Mouse (Mus musculus) embryo, embryonic 11 days (tissue): Measurements from ENCODE around the gene Tnfrsf18.
A peak's percentile ranks its signal among the peaks of the same experiment; 100 is the strongest.

ENCODE experiments used
- DNase-seq: peaks from one replicate; pipeline ENCODE4 v3.0.0-alpha.2; 2015

The Tnfrsf18 gene

GRCm38 (mm10) chr4:156026013-156026412 is at the start of gene Tnfrsf18:
TSS of gene Tnfrsf18 (plus strand) at chr4:156026164.
- DNase-seq, result no peak

GRCm38 (mm10) chr4:155981436-155982082 is 44.4 kb upstream of the Tnfrsf18 start:
- DNase-seq, result no peak

- DNase-seq, result no peak
Observed at GRCm38 (mm10) chr4:155983788-155984187, 42.2 kb upstream of the Tnfrsf18 start.

GRCm38 (mm10) chr4:155991211-155991907 is 34.6 kb upstream of the Tnfrsf18 start:
- DNase-seq, result no peak

- DNase-seq, result no peak
Observed at GRCm38 (mm10) chr4:155991908-155992230, 34.1 kb upstream of the Tnfrsf18 start.

- DNase-seq, result peak; percentile 90
Observed at GRCm38 (mm10) chr4:155992241-155992905, 33.6 kb upstream of the Tnfrsf18 start, which contains the start of the genes B3galt6 and Sdf4. TSS of gene B3galt6 (minus strand) at chr4:155992649. TSS of gene Sdf4 (plus strand) at chr4:155992872.

GRCm38 (mm10) chr4:155992906-155993547 is 32.9 kb upstream of the Tnfrsf18 start:
- peak; percentile 98 for DNase-seq

GRCm38 (mm10) chr4:155993606-155994005 is 32.4 kb upstream of the Tnfrsf18 start:
- DNase-seq, result no peak

GRCm38 (mm10) chr4:156004109-156004508 is 21.9 kb upstream of the Tnfrsf18 start:
- no peak for DNase-seq

GRCm38 (mm10) chr4:156008369-156008768 is 17.6 kb upstream of the Tnfrsf18 start:
- DNase-seq, result no peak

- no peak for DNase-seq
Observed at GRCm38 (mm10) chr4:156013637-156014036, 12.3 kb upstream of the Tnfrsf18 start, which contains the start of gene Tnfrsf4. TSS of gene Tnfrsf4 (plus strand) at chr4:156013843.

GRCm38 (mm10) chr4:156014436-156014835 is 11.5 kb upstream of the Tnfrsf18 start:
- no peak for DNase-seq

GRCm38 (mm10) chr4:156019771-156020170 is 6.2 kb upstream of the Tnfrsf18 start:
- no peak for DNase-seq

- DNase-seq, result no peak
Observed at GRCm38 (mm10) chr4:156021381-156021780, 4.6 kb upstream of the Tnfrsf18 start.

GRCm38 (mm10) chr4:156021942-156022419 is 4.0 kb upstream of the Tnfrsf18 start:
- DNase-seq, result no peak

GRCm38 (mm10) chr4:156023520-156023919 is 2.4 kb upstream of the Tnfrsf18 start:
- no peak for DNase-seq

- DNase-seq, result no peak
Observed at GRCm38 (mm10) chr4:156024184-156024583, 1.8 kb upstream of the Tnfrsf18 start.

- no peak for DNase-seq
Observed at GRCm38 (mm10) chr4:156028580-156028979, 2.6 kb downstream of the Tnfrsf18 start.

GRCm38 (mm10) chr4:156030651-156031118 is 4.7 kb downstream of the Tnfrsf18 start:
- DNase-seq, result no peak

GRCm38 (mm10) chr4:156031255-156031592 is 5.3 kb downstream of the Tnfrsf18 start:
- DNase-seq, result no peak

- DNase-seq, result peak; percentile 92
Observed at GRCm38 (mm10) chr4:156031593-156032391, 5.8 kb downstream of the Tnfrsf18 start.

- DNase-seq, result no peak
Observed at GRCm38 (mm10) chr4:156032856-156033255, 6.9 kb downstream of the Tnfrsf18 start.
